Mouse (Mus musculus): ENCODE results near the gene Rccd1. TPM values are rescaled to one million over a fixed set of nuclear protein-coding genes. Genes with fewer than 3 reads are reported as not detected.
A peak's percentile ranks its signal among the peaks of the same experiment; 100 is the strongest.

Gene Rccd1
- polyA plus RNA-seq (2015; fragmentation: Nextera tagmentation; extraction: Ambion mirVana): 13.5 and 14.6 TPM in 2 replicates

- WGBS: 2% methylated on average over 38 of the region's 38 CpGs
- peak within 1 kb of the TSS; percentile 71 for H3K9ac ChIP-seq (replicated peaks)
- H3K9me3 ChIP-seq: no peaks in the 10 kb centered on the region
- no peaks in the 10 kb centered on the region for H3K27me3 ChIP-seq
- peaks cover 40% of the 10 kb centered on the region for H3K36me3 ChIP-seq
- peak within 1 kb of the TSS; percentile 94 for H3K27ac ChIP-seq (replicated peaks)
- H3K4me1 ChIP-seq: peaks cover 17% of the 10 kb centered on the region
- H3K4me2 ChIP-seq (replicated peaks): peak within 1 kb of the TSS; percentile 65
- peak within 1 kb of the TSS; percentile 63 for H3K4me3 ChIP-seq
- peak; percentile 99 for ATAC-seq (replicated peaks)
Observed at GRCm38 (mm10) chr7:80324043-80324815, at the start of gene Rccd1. Gene Rccd1 (minus strand): TSS chr7:80324454.

GRCm38 (mm10) chr7:80373850-80374249 lies 49.6 kb upstream of the Rccd1 start:
- Histone ChIP-seq H3K9ac (replicated peaks) (no peak overlapping the region), H3K4me1 (peaks cover 12% of the 10 kb centered on the region), H3K27me3 (no peaks in the 10 kb centered on the region), H3K4me2 (replicated peaks) (no peak overlapping the region), H3K36me3 (no peaks in the 10 kb centered on the region), H3K4me3 (no peak overlapping the region), H3K27ac (replicated peaks) (no peak overlapping the region), H3K9me3 (no peaks in the 10 kb centered on the region)
- ATAC-seq (replicated peaks): no peak
- WGBS: 73% methylated on average over 12 of the region's 12 CpGs

- no peak overlapping the region for H3K27ac ChIP-seq (replicated peaks)
- H3K4me1 ChIP-seq: peaks cover 12% of the 10 kb centered on the region
- peaks cover 4% of the 10 kb centered on the region; the same call in 1 of the 2 replicates for H3K36me3 ChIP-seq
- H3K9ac ChIP-seq (replicated peaks): no peak overlapping the region
- 83% methylated on average over 4 of the region's 4 CpGs for WGBS
- H3K4me2 ChIP-seq (replicated peaks): no peak overlapping the region
- ATAC-seq (replicated peaks): no peak
- no peak overlapping the region for H3K4me3 ChIP-seq
- no peaks in the 10 kb centered on the region for H3K9me3 ChIP-seq
- H3K27me3 ChIP-seq: no peaks in the 10 kb centered on the region
Observed at GRCm38 (mm10) chr7:80373352-80373751, 49.1 kb upstream of the Rccd1 start.

GRCm38 (mm10) chr7:80372667-80373066 lies 48.4 kb upstream of the Rccd1 start:
- H3K27me3 ChIP-seq: no peaks in the 10 kb centered on the region

GRCm38 (mm10) chr7:80372166-80372565 lies 47.9 kb upstream of the Rccd1 start:
- H3K4me1 ChIP-seq: peaks cover 12% of the 10 kb centered on the region
- no peak overlapping the region for H3K9ac ChIP-seq (replicated peaks)
- WGBS: 90% methylated on average over 3 of the region's 3 CpGs
- H3K9me3 ChIP-seq: no peaks in the 10 kb centered on the region
- no peak for ATAC-seq (replicated peaks)
- no peak overlapping the region for H3K4me2 ChIP-seq (replicated peaks)
- H3K36me3 ChIP-seq: peaks cover 15% of the 10 kb centered on the region; the same call in 1 of the 2 replicates
- H3K27ac ChIP-seq (replicated peaks): no peak overlapping the region
- no peak overlapping the region for H3K4me3 ChIP-seq
- no peaks in the 10 kb centered on the region for H3K27me3 ChIP-seq

More at GRCm38 (mm10) chr7:80372667-80373066, 48.4 kb upstream of the Rccd1 start:
- Histone ChIP-seq H3K9ac (replicated peaks) (no peak overlapping the region), H3K4me3 (no peak overlapping the region), H3K4me1 (peaks cover 12% of the 10 kb centered on the region), H3K27ac (replicated peaks) (no peak overlapping the region), H3K9me3 (no peaks in the 10 kb centered on the region), H3K36me3 (peaks cover 11% of the 10 kb centered on the region; the same call in 1 of the 2 replicates), H3K4me2 (replicated peaks) (no peak overlapping the region)
- ATAC-seq (replicated peaks): no peak
- WGBS: 69% methylated on average over 2 of the region's 2 CpGs

GRCm38 (mm10) chr7:80371041-80371751 lies 46.9 kb upstream of the Rccd1 start, which contains the start of gene Man2a2:
Gene Man2a2 (minus strand): TSS chr7:80371375.
- Histone ChIP-seq H3K9me3 (no peaks in the 10 kb centered on the region), H3K27me3 (no peaks in the 10 kb centered on the region), H3K4me1 (peaks cover 12% of the 10 kb centered on the region), H3K27ac (replicated peaks) (peak within 1 kb of the TSS; percentile 87), H3K4me2 (replicated peaks) (peak within 1 kb of the TSS; percentile 76), H3K9ac (replicated peaks) (peak within 1 kb of the TSS; percentile 94), H3K36me3 (peaks cover 23% of the 10 kb centered on the region), H3K4me3 (peak within 1 kb of the TSS; percentile 98)
- 1% methylated on average over 79 of the region's 86 CpGs for WGBS
- peak; percentile 75 for ATAC-seq (replicated peaks)

- peak overlapping the region; percentile 94 for H3K9ac ChIP-seq (replicated peaks)
- peak overlapping the region; percentile 76 for H3K4me2 ChIP-seq (replicated peaks)
- H3K4me1 ChIP-seq: peaks cover 12% of the 10 kb centered on the region
- H3K27me3 ChIP-seq: no peaks in the 10 kb centered on the region
- H3K36me3 ChIP-seq: peaks cover 28% of the 10 kb centered on the region
- peak overlapping the region; percentile 87 for H3K27ac ChIP-seq (replicated peaks)
- peak overlapping the region; percentile 98 for H3K4me3 ChIP-seq
- under 1% methylated on average over 31 of the region's 31 CpGs for WGBS
- ATAC-seq (replicated peaks): peak; percentile 62
- H3K9me3 ChIP-seq: no peaks in the 10 kb centered on the region
Observed at GRCm38 (mm10) chr7:80370649-80371040, 46.4 kb upstream of the Rccd1 start.

- Histone ChIP-seq H3K36me3 (peaks cover 29% of the 10 kb centered on the region), H3K27ac (replicated peaks) (peak overlapping the region; percentile 87), H3K27me3 (no peaks in the 10 kb centered on the region), H3K9me3 (no peaks in the 10 kb centered on the region), H3K9ac (replicated peaks) (peak overlapping the region; percentile 94), H3K4me3 (peak overlapping the region; percentile 98), H3K4me1 (peaks cover 12% of the 10 kb centered on the region), H3K4me2 (replicated peaks) (peak overlapping the region; percentile 76)
- 52% methylated on average over 4 of the region's 4 CpGs for WGBS
- ATAC-seq (replicated peaks): peak; percentile 5; the same call in 1 of the 2 replicates
Observed at GRCm38 (mm10) chr7:80369967-80370431, 45.7 kb upstream of the Rccd1 start.

GRCm38 (mm10) chr7:80369461-80369860 lies 45.2 kb upstream of the Rccd1 start:
- peak overlapping the region; percentile 94; the same call in 1 of the 2 replicates for H3K9ac ChIP-seq (replicated peaks)
- peak overlapping the region; percentile 76 for H3K4me2 ChIP-seq (replicated peaks)
- no peak for ATAC-seq (replicated peaks)
- H3K36me3 ChIP-seq: peaks cover 33% of the 10 kb centered on the region
- peak overlapping the region; percentile 98 for H3K4me3 ChIP-seq
- no peaks in the 10 kb centered on the region for H3K9me3 ChIP-seq
- WGBS: 67% methylated on average over 5 of the region's 5 CpGs
- no peaks in the 10 kb centered on the region for H3K27me3 ChIP-seq
- peaks cover 12% of the 10 kb centered on the region for H3K4me1 ChIP-seq
- H3K27ac ChIP-seq (replicated peaks): no peak overlapping the region

GRCm38 (mm10) chr7:80368635-80369421 lies 44.6 kb upstream of the Rccd1 start:
- H3K36me3 ChIP-seq: peaks cover 38% of the 10 kb centered on the region
- H3K27me3 ChIP-seq: no peaks in the 10 kb centered on the region
- peaks cover 12% of the 10 kb centered on the region for H3K4me1 ChIP-seq
- 85% methylated on average over 20 of the region's 20 CpGs for WGBS
- H3K27ac ChIP-seq (replicated peaks): no peak overlapping the region
- H3K9ac ChIP-seq (replicated peaks): no peak overlapping the region
- H3K4me3 ChIP-seq: no peak overlapping the region
- no peak overlapping the region for H3K4me2 ChIP-seq (replicated peaks)
- no peaks in the 10 kb centered on the region for H3K9me3 ChIP-seq
- no peak for ATAC-seq (replicated peaks)

- WGBS: 90% methylated on average over 9 of the region's 9 CpGs
- ATAC-seq (replicated peaks): no peak
- H3K4me2 ChIP-seq (replicated peaks): no peak overlapping the region
- no peak overlapping the region for H3K4me3 ChIP-seq
- peaks cover 46% of the 10 kb centered on the region for H3K36me3 ChIP-seq
- H3K4me1 ChIP-seq: peaks cover 12% of the 10 kb centered on the region
- no peak overlapping the region for H3K27ac ChIP-seq (replicated peaks)
- H3K9me3 ChIP-seq: no peaks in the 10 kb centered on the region
- H3K27me3 ChIP-seq: no peaks in the 10 kb centered on the region
- H3K9ac ChIP-seq (replicated peaks): no peak overlapping the region
Observed at GRCm38 (mm10) chr7:80368009-80368408, 43.8 kb upstream of the Rccd1 start.

Measured in forebrain, embryonic 15.5 days (tissue).